Mouse (Mus musculus) bone marrow macrophage, adult 2 months (primary cell): ENCODE measurements around the gene Zic1.

Experiments
- CTCF ChIP-seq: IDR thresholded peaks from 2 replicates; pipeline ENCODE4 v1.5.1; 2012; ENCODE audit warnings: low read depth, mild to moderate bottlenecking, low read length, moderate library complexity
- POLR2A ChIP-seq: IDR thresholded peaks from 2 replicates; pipeline ENCODE4 v1.6.1; 2012; ENCODE audit warnings: mild to moderate bottlenecking, low read depth, low read length, borderline replicate concordance

DNA sequence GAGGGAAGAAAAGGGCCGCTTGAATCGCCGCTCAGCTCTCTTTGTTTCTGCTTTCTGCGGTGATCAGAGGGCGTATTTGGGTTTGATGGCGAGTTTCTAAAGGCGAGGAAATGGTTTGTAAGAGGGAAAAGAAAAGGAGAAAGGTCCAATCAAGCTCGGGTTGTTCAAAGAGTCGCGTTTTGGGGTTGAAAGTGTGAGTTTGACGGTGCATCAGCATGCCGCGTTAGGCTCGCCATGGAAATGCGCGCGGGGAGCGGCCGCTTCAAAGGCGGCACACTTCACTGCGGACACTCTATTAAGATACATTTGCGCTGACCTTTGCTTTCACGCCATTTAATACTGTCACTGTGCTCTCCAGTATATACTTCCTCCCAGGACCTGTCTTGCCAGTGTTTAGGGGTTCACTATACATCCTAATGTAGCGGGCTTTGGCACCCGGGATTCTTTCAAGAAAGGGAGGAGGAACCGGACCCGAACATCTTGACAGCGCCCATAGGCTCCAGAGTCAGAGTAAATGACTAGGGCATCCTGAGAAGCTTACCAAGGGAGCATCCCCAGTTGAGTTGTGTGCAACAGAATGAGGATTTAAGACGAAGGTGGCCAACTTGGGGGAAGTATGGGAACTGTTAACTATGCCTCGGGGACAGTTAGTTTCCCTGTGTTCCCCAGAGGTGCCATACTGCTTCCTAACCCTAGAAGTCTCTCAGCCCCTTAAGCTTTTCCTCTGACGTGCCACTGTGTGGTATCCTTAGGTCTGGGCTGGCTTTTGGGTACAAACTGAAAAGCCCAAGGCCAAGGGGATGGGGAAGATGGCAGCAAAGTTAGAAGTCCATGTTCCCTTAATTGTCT lies 21.5 kb upstream of the Zic1 start:
- TF ChIP-seq CTCF (no peak), POLR2A (no peak)
